ENCODE assay signal across 15 mouse cellular contexts in genomic region chr17:5094636-5095035, GRCm38 (mm10).
DNase-seq lines count a peak whose midpoint lies in the region; ATAC-seq and TF ChIP-seq lines count a peak whose summit lies in the region.
"Had no signal": no experiment of that assay in that cellular context is flagged by ENCODE, and none has a peak within 500 bp of the region (broad histone marks: within the 10 kb centered on the region; RNA-seq: fewer than 3 reads in every experiment).

No protein-coding gene starts in this region.

- no peak overlapping the region for H3K27ac ChIP-seq in forebrain, embryonic 15.5 days (replicated peaks)
- no peak overlapping the region for H3K27ac ChIP-seq in forebrain, postnatal 0 days (ENCODE audit: low read depth, low read length)
- 0 out of 2 replicates have a peak overlapping the region, but pooled peaks have one; percentile 13 for H3K27ac ChIP-seq in neural tube, embryonic 13.5 days (replicated peaks)
- H3K27ac ChIP-seq: forebrain, embryonic 10.5 days; heart, embryonic 13.5 days; hindbrain, postnatal 0 days; lung, embryonic 15.5 days; midbrain, embryonic 15.5 days had no signal

- no peak overlapping the region for H3K4me3 ChIP-seq in forebrain, embryonic 15.5 days
- H3K4me3 ChIP-seq in forebrain, postnatal 0 days (ENCODE audit: low read depth, low read length) = no peak overlapping the region
- H3K4me3 ChIP-seq in neural tube, embryonic 13.5 days = no peak overlapping the region
- H3K4me3 ChIP-seq in myocyte = no peak overlapping the region
- H3K4me3 ChIP-seq in lung, adult 2 months (replicated peaks; ENCODE audit: extremely low read depth, low read depth, low read length) = no peak overlapping the region
- H3K4me3 ChIP-seq: forebrain, embryonic 10.5 days; heart, embryonic 13.5 days; lung, embryonic 15.5 days; midbrain, embryonic 15.5 days had no signal

- ATAC-seq in forebrain, embryonic 15.5 days (replicated peaks) = peak; percentile 18; the same call in 1 of the 2 replicates
- no peak for ATAC-seq in forebrain, postnatal 0 days
- ATAC-seq in neural tube, embryonic 13.5 days (ENCODE audit: low read depth) = no peak
- ATAC-seq: CD4-positive, CD25-positive, alpha-beta regulatory T cell, adult 4 months; hindbrain, postnatal 0 days; midbrain, embryonic 15.5 days had no signal

- H3K27me3 ChIP-seq in forebrain, embryonic 15.5 days = no peaks in the 10 kb centered on the region
- H3K27me3 ChIP-seq in forebrain, postnatal 0 days (ENCODE audit: insufficient read depth, low read length) = no peaks in the 10 kb centered on the region
- no peaks in the 10 kb centered on the region for H3K27me3 ChIP-seq in neural tube, embryonic 13.5 days
- no peaks in the 10 kb centered on the region for H3K27me3 ChIP-seq in myocyte (ENCODE audit: control insufficient read depth, insufficient read depth, insufficient read length)
- H3K27me3 ChIP-seq: lung, embryonic 15.5 days; midbrain, embryonic 15.5 days had no signal

- H3K36me3 ChIP-seq in forebrain, embryonic 15.5 days = no peaks in the 10 kb centered on the region
- H3K36me3 ChIP-seq in forebrain, postnatal 0 days (ENCODE audit: insufficient read depth) = no peaks in the 10 kb centered on the region
- peaks cover 2% of the 10 kb centered on the region; the same call in 1 of the 2 replicates for H3K36me3 ChIP-seq in neural tube, embryonic 13.5 days
- H3K36me3 ChIP-seq in myocyte (ENCODE audit: control insufficient read depth, insufficient read depth) = no peaks in the 10 kb centered on the region
- H3K36me3 ChIP-seq: lung, embryonic 15.5 days; midbrain, embryonic 15.5 days had no signal

- DNase-seq in forebrain, postnatal 0 days = no peak
- no peak for DNase-seq in neural tube, embryonic 10.5 days (ENCODE audit: extremely low spot score, low spot score)
- peak; percentile 73 to 82 for DNase-seq in adrenal gland, postnatal 36 days
- no peak for DNase-seq in left cerebral cortex, adult 9 months (ENCODE audit: low spot score in 2 of 2)
- no peak for DNase-seq in lung, adult 2 months
- DNase-seq: thymus, adult 2 months had no signal

- H3K79me2 ChIP-seq in myocyte (ENCODE audit: control insufficient read depth, insufficient read depth) = peaks cover 59% of the 10 kb centered on the region

- H3K4me1 ChIP-seq in forebrain, embryonic 15.5 days = peaks cover 37% of the 10 kb centered on the region
- peaks cover 5% of the 10 kb centered on the region; the same call in 1 of the 2 replicates for H3K4me1 ChIP-seq in forebrain, postnatal 0 days (ENCODE audit: insufficient read depth)
- H3K4me1 ChIP-seq in neural tube, embryonic 13.5 days (replicated peaks) = peaks cover 58% of the 10 kb centered on the region
- peaks cover 22% of the 10 kb centered on the region for H3K4me1 ChIP-seq in lung, adult 2 months (ENCODE audit: control insufficient read depth, insufficient read depth, low read length)

- H3K9me3 ChIP-seq in forebrain, embryonic 15.5 days = no peaks in the 10 kb centered on the region
- H3K9me3 ChIP-seq in forebrain, postnatal 0 days (ENCODE audit: low read length) = no peaks in the 10 kb centered on the region
- H3K9me3 ChIP-seq in neural tube, embryonic 13.5 days = no peaks in the 10 kb centered on the region
- H3K9me3 ChIP-seq: forebrain, embryonic 10.5 days; heart, embryonic 13.5 days; lung, embryonic 15.5 days; midbrain, embryonic 15.5 days had no signal

- H3ac ChIP-seq in myocyte (ENCODE audit: control insufficient read depth, insufficient read length) = no peak overlapping the region

- no peak overlapping the region for H3K9ac ChIP-seq in forebrain, embryonic 15.5 days (replicated peaks)
- no peak overlapping the region for H3K9ac ChIP-seq in forebrain, postnatal 0 days
- H3K9ac ChIP-seq in neural tube, embryonic 13.5 days = no peak overlapping the region
- H3K9ac ChIP-seq: heart, embryonic 13.5 days; lung, embryonic 15.5 days; midbrain, embryonic 15.5 days had no signal

- TF ChIP-seq CTCF in forebrain, postnatal 0 days (IDR thresholded peaks at IDR 0.05; ENCODE audit: low read depth) = no peak
- TF ChIP-seq CTCF in lung, adult 2 months (IDR thresholded peaks at IDR 0.05; ENCODE audit: insufficient read depth, low read length) = no peak

- no peak overlapping the region for H3K4me2 ChIP-seq in forebrain, embryonic 15.5 days (replicated peaks)
- H3K4me2 ChIP-seq in forebrain, postnatal 0 days (ENCODE audit: low read depth) = no peak overlapping the region
- no peak overlapping the region for H3K4me2 ChIP-seq in neural tube, embryonic 13.5 days
- no peak overlapping the region for H3K4me2 ChIP-seq in myocyte (ENCODE audit: low read depth)
- H3K4me2 ChIP-seq: heart, embryonic 13.5 days; lung, embryonic 15.5 days; midbrain, embryonic 15.5 days had no signal

- no peak for TF ChIP-seq POLR2A in myocyte (IDR thresholded peaks at IDR 0.05; ENCODE audit: insufficient read length, low read depth)
- TF ChIP-seq POLR2A in lung, adult 2 months (IDR thresholded peaks at IDR 0.05; ENCODE audit: borderline replicate concordance, extremely low read depth, low read depth, low read length) = no peak

- WGBS in forebrain, embryonic 15.5 days = 88% methylated on average over 5 of the region's 5 CpGs
- 80% methylated on average over 5 of the region's 5 CpGs for WGBS in forebrain, postnatal 0 days
- 90% methylated on average over 5 of the region's 5 CpGs for WGBS in neural tube, embryonic 13.5 days
- WGBS in lung, adult 2 months = 45% methylated on average over 5 of the region's 5 CpGs

TF ChIP-seq in myocyte, 11 proteins besides CTCF, POLR2A, EP300 and RAD21:
- no peak for TF ChIP-seq E2F4 (IDR thresholded peaks at IDR 0.05; ENCODE audit: insufficient read depth)
- TF ChIP-seq MYOD1 (IDR thresholded peaks at IDR 0.05; ENCODE audit: control insufficient read depth in 1 of 3, insufficient read length in 2 of 3, low read depth in 2 of 3) = peak in 1 of 3 experiments; percentile 46
- no peak for TF ChIP-seq USF1 (IDR thresholded peaks at IDR 0.05; ENCODE audit: low read depth)
- TF ChIP-seq CEBPB (IDR thresholded peaks at IDR 0.05; ENCODE audit: insufficient read depth, poor library complexity, severe bottlenecking) = peak; percentile 53; the same call in 1 of the 2 replicates
- TF ChIP-seq MYOG (IDR thresholded peaks at IDR 0.05; ENCODE audit: control insufficient read depth in 1 of 3, insufficient read depth in 1 of 3, insufficient read length in 2 of 3, low read depth in 2 of 3) = peak in 1 of 3 experiments; percentile 53

Comparison
In these comparisons a context has a peak if more than half of its experiments do, and no peak if none do; other contexts are left out.
1. DNase-seq: peak in adrenal gland, postnatal 36 days (2 of 2); none in forebrain, postnatal 0 days (single experiment), neural tube, embryonic 10.5 days (single experiment), left cerebral cortex, adult 9 months (0 of 2) and lung, adult 2 months (single experiment).